Mouse (Mus musculus) lung, adult 2 months (tissue): ENCODE data around the gene Ubr3.

Source experiments
- CTCF ChIP-seq: fragments of 200-500 bp; IDR thresholded peaks from 2 replicates; pipeline ENCODE4 v1.5.1; 2011; ENCODE audit warnings: mild to moderate bottlenecking, low read length, control low read depth; ENCODE audit not compliant: insufficient read depth
- POLR2A ChIP-seq: fragments of 200-500 bp; IDR thresholded peaks from 2 replicates; pipeline ENCODE4 v1.6.1; 2011; ENCODE audit warnings: low read depth, mild to moderate bottlenecking, control low read depth, low read length, borderline replicate concordance; ENCODE audit errors: extremely low read depth

GRCm38 (mm10) chr2:69941391-69942030 lies 44.5 kb downstream of the Ubr3 start:
- TF ChIP-seq POLR2A (no peak), CTCF (no peak)
